Mouse (Mus musculus) cerebellum, adult 2 months (tissue): ENCODE data around the gene Tle3.

Source experiments
- CTCF ChIP-seq: fragments of 200-500 bp; IDR thresholded peaks from 2 replicates; pipeline ENCODE4 v1.5.1; 2011; ENCODE audit warnings: low read depth, mild to moderate bottlenecking, control low read depth, low read length, moderate library complexity, borderline replicate concordance; ENCODE audit not compliant: insufficient read depth
- POLR2A ChIP-seq: fragments of 200-500 bp; IDR thresholded peaks from 2 replicates; pipeline ENCODE4 v1.6.1; 2011; ENCODE audit warnings: low read length, control low read depth, borderline replicate concordance; ENCODE audit not compliant: insufficient read depth

DNA sequence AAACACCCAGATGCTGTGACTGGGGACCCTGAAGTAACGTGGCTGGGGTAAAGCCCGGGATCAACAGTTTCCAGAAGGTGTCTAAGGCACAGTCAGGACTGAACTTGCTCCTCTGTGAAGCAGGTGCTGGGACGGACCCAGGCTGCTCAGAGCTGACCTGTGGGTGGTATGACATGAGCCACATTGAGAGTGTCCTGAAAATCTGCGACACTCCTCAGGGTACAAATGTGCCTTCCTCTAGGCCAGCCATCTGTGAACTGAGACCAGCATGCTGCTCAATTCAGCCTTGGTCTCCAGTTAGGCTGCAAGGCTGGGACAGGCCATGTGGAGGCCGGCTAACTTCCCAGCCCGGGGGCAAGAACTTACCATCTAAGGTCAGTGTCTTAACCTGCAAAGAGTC lies 27.5 kb upstream of the Tle3 start:
- TF ChIP-seq POLR2A (no peak), CTCF (no peak)
